Mouse (Mus musculus): ENCODE measurements around the gene Vwa5b1. TPM values are rescaled to one million over a fixed set of nuclear protein-coding genes. Genes with fewer than 3 reads are reported as not detected.

Vwa5b1 gene
- polyA plus RNA-seq (2012; rRNA removed) = not detected in 2 replicates

DNA sequence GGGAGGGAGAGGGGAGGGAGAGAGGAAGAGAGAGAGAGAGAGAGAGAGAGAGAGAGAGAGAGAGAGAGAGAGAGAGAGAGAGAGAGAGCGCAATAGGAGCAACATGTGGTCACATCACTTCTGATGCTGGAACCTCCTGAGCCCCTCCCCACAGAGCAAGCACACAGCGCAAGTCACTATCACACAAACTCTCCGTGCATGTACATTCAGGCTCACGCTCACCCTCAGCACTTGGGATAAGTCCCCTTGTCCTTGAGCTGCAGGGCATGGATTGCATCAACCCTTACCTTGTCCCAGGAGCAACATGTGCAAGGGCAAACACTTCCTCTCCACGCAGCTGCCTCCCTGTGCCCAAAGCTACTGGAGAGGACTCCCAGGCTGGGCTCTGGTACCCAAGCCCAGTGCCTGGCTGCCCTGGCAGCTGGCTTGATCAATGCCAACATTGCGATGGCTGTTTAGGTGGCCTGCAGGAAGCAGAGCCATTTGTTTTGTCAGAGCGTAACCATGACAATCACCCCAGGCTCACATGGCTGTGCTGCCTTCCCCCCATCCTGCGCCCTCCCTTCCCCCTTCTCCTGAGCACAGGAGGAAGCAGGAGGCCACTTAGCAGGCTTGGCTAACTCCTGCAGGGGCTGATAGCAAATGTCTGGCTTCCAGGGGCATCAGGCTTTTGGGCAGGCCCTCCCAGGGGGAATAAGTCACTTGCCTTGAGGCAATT, at the start of gene Vwa5b1:
Gene Vwa5b1 (minus strand): TSS at position 457 of the 718 bp plus-strand sequence.

Other genes starting within 250 kb of the Vwa5b1 start
- not detected in 2 replicates for gene Fam43b, start 239.4 kb downstream of the Vwa5b1 start, polyA plus RNA-seq (2012; rRNA removed)
- gene Mul1, start 201.2 kb downstream of the Vwa5b1 start, polyA plus RNA-seq (2012; rRNA removed) = 3.6 and 4.1 TPM in 2 replicates
- gene Camk2n1, start 181.6 kb downstream of the Vwa5b1 start, polyA plus RNA-seq (2012; rRNA removed) = 2.2 and 2.4 TPM in 2 replicates
- not detected in 2 replicates for gene Pla2g2c, start 88.9 kb upstream of the Vwa5b1 start, polyA plus RNA-seq (2012; rRNA removed)
- 0.03 and 0.05 TPM in 2 replicates for gene Ubxn10, start 101.3 kb upstream of the Vwa5b1 start, polyA plus RNA-seq (2012; rRNA removed)
- 0.06 TPM in 1 of 2 replicates, not detected in the other for gene Pla2g2f, start 121.7 kb upstream of the Vwa5b1 start, polyA plus RNA-seq (2012; rRNA removed)
- gene Pla2g2d, start 139.9 kb upstream of the Vwa5b1 start, polyA plus RNA-seq (2012; rRNA removed) = not detected in 2 replicates
- not detected in 2 replicates for gene Pla2g5, start 227.6 kb upstream of the Vwa5b1 start, polyA plus RNA-seq (2012; rRNA removed)
- gene Gm13030, start 238.1 kb upstream of the Vwa5b1 start, polyA plus RNA-seq (2012; rRNA removed) = not detected in 2 replicates
- 0.15 TPM in 1 of 2 replicates, not detected in the other for gene Pla2g2e, start 242.1 kb upstream of the Vwa5b1 start, polyA plus RNA-seq (2012; rRNA removed)

Measured in liver, embryonic 14 days (tissue).